Mouse (Mus musculus) liver, embryonic 11.5 days (tissue): ENCODE data around the gene Fbxl19. TPM values are rescaled to one million over a fixed set of nuclear protein-coding genes. Genes with fewer than 3 reads are reported as not detected.

Source experiments
- ATAC-seq: fragments of 200-750 bp; cut with Nextera tagmentation; replicated peaks from 2 replicates; pipeline ENCODE4 v1.8.0; 2017; ENCODE audit warnings: moderate number of reproducible peaks, mild to moderate bottlenecking, moderate TSS enrichment, moderate library complexity; ENCODE audit not compliant: low FRiP score
- DNase-seq: peaks from one replicate; pipeline ENCODE4 v3.0.0-alpha.2; 2017; ENCODE audit warnings: low spot score
- H3K27ac ChIP-seq: fragments of 300-500 bp; sonication (generic); 2 replicates; pipeline ENCODE4 v1.5.1; 2014; ENCODE audit warnings: mild to moderate bottlenecking, low read depth, low read length, control low read depth
- H3K27me3 ChIP-seq: fragments of 300-500 bp; sonication (generic); replicated peaks from 2 replicates; pipeline ENCODE4 v1.6.1; 2014; ENCODE audit warnings: low read length, mixed read lengths; ENCODE audit not compliant: control insufficient read depth, insufficient read depth
- H3K36me3 ChIP-seq: fragments of 300-500 bp; sonication (generic); 2 replicates; pipeline ENCODE4 v1.6.1; 2014; ENCODE audit warnings: mild to moderate bottlenecking, low read length, moderate library complexity, mixed read lengths; ENCODE audit not compliant: control insufficient read depth, insufficient read depth
- H3K4me1 ChIP-seq: fragments of 300-500 bp; sonication (generic); replicated peaks from 2 replicates; pipeline ENCODE4 v1.6.1; 2014; ENCODE audit warnings: low read length, mixed read lengths; ENCODE audit not compliant: control insufficient read depth, insufficient read depth
- H3K4me2 ChIP-seq: fragments of 300-500 bp; sonication (generic); 2 replicates; pipeline ENCODE4 v1.6.1; 2014; ENCODE audit warnings: mild to moderate bottlenecking, control low read depth, moderate library complexity
- H3K4me3 ChIP-seq: fragments of 300-500 bp; sonication (generic); 2 replicates; pipeline ENCODE4 v1.5.1; 2014; ENCODE audit warnings: low read depth, low read length, control low read depth
- H3K9ac ChIP-seq: fragments of 300-500 bp; sonication (generic); 2 replicates; pipeline ENCODE4 v1.6.1; 2014; ENCODE audit warnings: low read depth, low read length, control low read depth
- H3K9me3 ChIP-seq: fragments of 300-500 bp; sonication (generic); 2 replicates; pipeline ENCODE4 v1.6.1; 2016; ENCODE audit warnings: low read length, inconsistent platforms, mixed read lengths; ENCODE audit not compliant: control insufficient read depth
- WGBS: fragments of 180-500 bp; shearing (Covaris S2); extraction: QIAGEN DNeasy Blood & Tissue Kit; methylation state at CpG from one replicate; pipeline ENCODE4 v1.1.7; 2014; 5-methylcytosine and 5-hydroxymethylcytosine counted together
- polyA plus RNA-seq: library from polyadenylated mRNA; unstranded; fragments of >200 nt; fragmentation: Nextera tagmentation; extraction: Ambion mirVana; gene quantifications from 2 replicates; pipeline ENCODE4 v1.2.1, GENCODE M21; 2014

Fbxl19 gene
- polyA plus RNA-seq, 1 experiment from 2014 or later, result 3.7 TPM

GRCm38 (mm10) chr7:127759716-127760115 lies 15.4 kb downstream of the Fbxl19 start:
- Histone ChIP-seq H3K9ac (no peak overlapping the region), H3K27me3 (no peaks in the 10 kb centered on the region), H3K4me2 (no peak overlapping the region), H3K4me3 (no peak overlapping the region), H3K9me3 (no peaks in the 10 kb centered on the region), H3K36me3 (peaks cover 24% of the 10 kb centered on the region), H3K4me1 (no peaks in the 10 kb centered on the region; the same call in 1 of the 2 replicates), H3K27ac (no peak overlapping the region)
- DNase-seq (no peak), ATAC-seq (no peak)
- 21% methylated on average over 6 of the region's 6 CpGs for WGBS

DNA sequence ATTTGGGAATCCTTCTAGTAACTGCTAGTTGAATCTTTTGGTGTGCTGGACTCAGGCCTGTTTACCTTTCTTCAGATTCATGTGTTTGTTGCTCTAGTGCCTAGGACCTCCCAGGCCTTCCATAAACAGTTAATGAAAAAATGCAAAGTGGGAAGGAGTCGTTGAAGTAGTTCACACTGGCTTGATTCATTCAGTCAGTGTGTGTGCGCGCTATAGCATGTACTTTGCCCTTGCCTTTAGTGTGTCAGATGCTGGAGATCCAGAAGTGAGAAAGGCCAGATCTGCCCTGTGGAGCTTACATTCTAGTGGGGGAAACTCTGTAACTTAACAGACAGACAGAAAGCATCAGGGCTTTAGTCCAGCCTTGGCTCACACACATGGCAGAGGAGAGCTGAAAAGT lies 16.1 kb downstream of the Fbxl19 start:
- no peak for DNase-seq
- Histone ChIP-seq H3K27ac (no peak overlapping the region), H3K4me1 (no peaks in the 10 kb centered on the region; the same call in 1 of the 2 replicates), H3K9ac (no peak overlapping the region), H3K9me3 (no peaks in the 10 kb centered on the region), H3K4me2 (no peak overlapping the region), H3K4me3 (no peak overlapping the region), H3K27me3 (no peaks in the 10 kb centered on the region), H3K36me3 (peaks cover 29% of the 10 kb centered on the region)
- 82% methylated on average over 3 of the region's 3 CpGs for WGBS
- no peak for ATAC-seq

DNA sequence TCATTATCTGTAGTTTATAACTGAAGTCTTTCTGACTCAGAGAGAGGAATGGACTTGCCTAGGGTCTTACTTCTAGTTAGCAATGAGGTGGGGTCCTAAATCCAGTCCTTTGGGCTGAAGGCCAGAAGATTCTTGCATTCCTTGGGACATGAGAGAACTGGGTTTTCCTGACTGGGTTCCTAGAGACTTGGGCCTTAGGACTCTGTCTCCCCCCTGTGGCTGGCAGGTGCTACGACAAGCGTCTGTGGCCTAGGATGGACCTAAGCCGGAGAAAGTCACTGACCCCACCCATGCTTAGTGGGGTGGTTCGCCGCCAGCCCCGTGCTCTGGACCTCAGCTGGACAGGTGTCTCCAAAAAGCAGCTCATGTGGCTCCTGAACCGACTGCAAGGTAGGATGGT lies 16.7 kb downstream of the Fbxl19 start:
- Histone ChIP-seq H3K27me3 (no peaks in the 10 kb centered on the region), H3K4me3 (no peak overlapping the region), H3K9me3 (no peaks in the 10 kb centered on the region), H3K9ac (no peak overlapping the region), H3K27ac (no peak overlapping the region), H3K4me2 (no peak overlapping the region), H3K36me3 (peaks cover 27% of the 10 kb centered on the region), H3K4me1 (no peaks in the 10 kb centered on the region; the same call in 1 of the 2 replicates)
- WGBS, result 27% methylated on average over 7 of the region's 7 CpGs
- 0 out of 2 replicates have a peak, but pooled peaks have one; percentile 45 for ATAC-seq
- no peak for DNase-seq

- Histone ChIP-seq H3K4me1 (peaks cover 15% of the 10 kb centered on the region), H3K9me3 (no peaks in the 10 kb centered on the region), H3K4me3 (no peak overlapping the region), H3K9ac (no peak overlapping the region), H3K27me3 (no peaks in the 10 kb centered on the region), H3K36me3 (peaks cover 13% of the 10 kb centered on the region; the same call in 1 of the 2 replicates), H3K27ac (no peak overlapping the region), H3K4me2 (no peak overlapping the region)
- DNase-seq (no peak), ATAC-seq (no peak)
- 89% methylated on average over 4 of the region's 4 CpGs for whole genome bisulfite sequencing
These were observed 19.3 kb downstream of the Fbxl19 start for GRCm38 (mm10) chr7:127763642-127764041.

DNA sequence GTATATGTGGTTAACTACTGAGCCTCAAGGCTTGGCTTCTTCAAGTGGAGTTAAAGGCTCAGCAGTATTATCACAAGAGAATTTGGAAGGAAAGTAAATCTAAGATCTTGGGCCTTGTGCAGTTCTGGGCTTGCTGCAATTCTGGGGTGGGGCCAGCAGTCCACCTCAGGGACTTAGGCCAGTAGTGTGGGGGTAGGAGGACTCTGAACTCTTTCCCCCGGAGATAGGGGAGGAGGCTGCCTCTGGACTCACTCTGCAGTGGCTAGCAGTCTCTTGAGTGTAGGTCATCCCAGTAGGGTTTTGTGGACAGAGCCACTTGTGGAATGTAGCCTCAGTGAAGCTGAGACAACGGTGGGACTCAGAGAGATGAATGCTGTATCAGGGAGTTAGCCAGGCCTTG lies 21.4 kb downstream of the Fbxl19 start:
- Histone ChIP-seq H3K36me3 (peaks cover 13% of the 10 kb centered on the region; the same call in 1 of the 2 replicates), H3K9ac (no peak overlapping the region), H3K27ac (no peak overlapping the region; the same call in 1 of the 2 replicates), H3K9me3 (no peaks in the 10 kb centered on the region), H3K4me2 (no peak overlapping the region), H3K4me1 (peaks cover 27% of the 10 kb centered on the region), H3K27me3 (no peaks in the 10 kb centered on the region), H3K4me3 (no peak overlapping the region)
- ATAC-seq (no peak), DNase-seq (no peak)
- 82% methylated on average over 2 of the region's 2 CpGs for WGBS

DNA sequence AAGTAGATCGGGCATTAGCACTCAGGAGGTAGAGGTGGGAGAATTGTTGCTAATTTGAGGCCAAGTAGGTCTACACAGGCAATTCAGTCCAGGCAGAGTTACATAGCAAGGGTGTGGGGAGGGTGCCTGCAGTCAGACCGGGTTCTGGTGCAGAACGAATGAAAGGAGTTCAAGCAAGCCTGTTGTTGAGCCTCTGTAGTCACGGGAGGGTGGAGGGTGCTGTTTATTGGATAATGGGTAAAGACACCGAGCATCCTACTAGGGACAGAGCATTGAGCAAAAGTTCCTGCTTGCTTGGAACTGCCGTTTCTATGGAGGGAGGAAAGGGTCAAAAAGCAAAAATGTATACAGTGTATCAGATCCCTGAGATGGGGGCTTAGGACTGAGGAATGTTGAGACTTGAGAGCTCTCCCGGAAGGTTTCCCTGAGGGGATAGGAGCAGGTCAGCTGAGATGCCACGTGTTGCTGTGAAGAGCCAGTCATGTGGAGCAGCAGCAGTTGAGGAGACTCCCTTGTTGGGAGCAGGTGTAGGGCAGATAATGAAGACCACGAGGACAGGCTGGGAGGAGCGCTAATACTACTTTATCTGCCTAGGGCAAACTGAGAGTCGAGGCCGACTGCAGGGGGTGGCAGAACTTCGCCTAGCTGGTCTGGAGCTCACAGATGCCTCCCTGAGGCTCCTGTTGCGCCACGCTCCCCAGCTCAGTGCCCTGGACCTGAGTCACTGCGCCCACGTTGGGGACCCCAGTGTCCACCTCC lies 22.7 kb downstream of the Fbxl19 start:
- DNase-seq, result peak; percentile 67
- Histone ChIP-seq H3K4me3 (peak overlapping the region; percentile 79), H3K9ac (peak overlapping the region; percentile 69), H3K9me3 (no peaks in the 10 kb centered on the region), H3K27me3 (no peaks in the 10 kb centered on the region), H3K36me3 (peaks cover 13% of the 10 kb centered on the region; the same call in 1 of the 2 replicates), H3K4me1 (peaks cover 36% of the 10 kb centered on the region), H3K4me2 (peak overlapping the region; percentile 94), H3K27ac (peak overlapping the region; percentile 93)
- WGBS, result 53% methylated on average over 17 of the region's 17 CpGs
- peak; percentile 89 for ATAC-seq

GRCm38 (mm10) chr7:127767671-127768345 lies 23.5 kb downstream of the Fbxl19 start:
- Histone ChIP-seq H3K36me3 (peaks cover 11% of the 10 kb centered on the region; the same call in 1 of the 2 replicates), H3K4me3 (peak overlapping the region; percentile 79), H3K27me3 (no peaks in the 10 kb centered on the region), H3K4me1 (peaks cover 36% of the 10 kb centered on the region), H3K27ac (peak overlapping the region; percentile 93), H3K9me3 (no peaks in the 10 kb centered on the region), H3K4me2 (peak overlapping the region; percentile 94), H3K9ac (peak overlapping the region; percentile 69)
- ATAC-seq (no peak; the same call in 1 of the 2 replicates), DNase-seq (no peak)
- 82% methylated on average over 19 of the region's 19 CpGs for WGBS

DNA sequence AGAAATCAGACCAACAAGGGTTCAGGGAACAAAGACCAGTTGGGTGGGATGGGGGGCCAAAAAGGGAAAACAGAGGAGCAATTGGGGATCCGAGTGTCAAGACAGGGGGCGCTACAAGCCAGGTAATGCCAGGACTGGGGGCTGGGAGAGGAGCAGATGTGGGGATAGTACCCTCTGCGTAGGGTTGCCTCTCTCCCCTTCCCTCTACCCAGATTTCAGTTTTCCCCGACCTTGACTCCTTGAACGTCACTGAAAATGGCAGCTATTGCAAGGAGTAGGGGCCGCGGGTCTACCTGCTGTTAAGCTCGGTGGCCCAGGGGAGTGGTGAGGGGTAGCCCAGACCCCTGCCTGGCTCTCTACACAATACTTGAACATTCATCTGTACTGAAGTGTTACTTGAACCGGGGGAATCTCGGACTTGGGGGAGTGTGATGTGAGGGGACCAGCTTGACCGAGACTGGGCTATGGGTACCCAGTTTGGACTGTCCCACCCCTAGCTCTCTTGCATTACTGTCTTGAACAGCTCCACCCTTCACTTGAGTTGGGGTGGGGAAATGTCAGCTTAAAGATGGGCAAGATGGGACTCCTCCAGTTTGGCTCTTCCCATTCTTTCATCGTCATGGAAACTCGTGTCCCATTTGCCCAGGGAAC lies 24.1 kb downstream of the Fbxl19 start:
- H3K4me1 ChIP-seq, result peaks cover 36% of the 10 kb centered on the region
- no peaks in the 10 kb centered on the region for H3K27me3 ChIP-seq
- ATAC-seq, result peak; percentile 3; the same call in 1 of the 2 replicates
- no peaks in the 10 kb centered on the region for H3K9me3 ChIP-seq
- 53% methylated on average over 13 of the region's 13 CpGs for WGBS
- DNase-seq, result no peak
- peak overlapping the region; percentile 94 for H3K4me2 ChIP-seq
- peak overlapping the region; percentile 79 for H3K4me3 ChIP-seq
- H3K27ac ChIP-seq, result peak overlapping the region; percentile 93; the same call in 1 of the 2 replicates
- H3K36me3 ChIP-seq, result peaks cover 11% of the 10 kb centered on the region; the same call in 1 of the 2 replicates
- H3K9ac ChIP-seq, result peak overlapping the region; percentile 69
